Mouse (Mus musculus) liver, embryonic 14.5 days (tissue): ENCODE data around the gene Arhgef40.

Experiments used
- CTCF ChIP-seq: IDR thresholded peaks from 2 replicates; pipeline ENCODE4 v1.5.1; 2016; ENCODE audit warnings: antibody characterized with exemption, low read depth, control low read depth
- EP300 ChIP-seq: IDR thresholded peaks from 2 replicates; pipeline ENCODE4 v1.6.1; 2016; ENCODE audit warnings: antibody characterized with exemption, low read depth

DNA sequence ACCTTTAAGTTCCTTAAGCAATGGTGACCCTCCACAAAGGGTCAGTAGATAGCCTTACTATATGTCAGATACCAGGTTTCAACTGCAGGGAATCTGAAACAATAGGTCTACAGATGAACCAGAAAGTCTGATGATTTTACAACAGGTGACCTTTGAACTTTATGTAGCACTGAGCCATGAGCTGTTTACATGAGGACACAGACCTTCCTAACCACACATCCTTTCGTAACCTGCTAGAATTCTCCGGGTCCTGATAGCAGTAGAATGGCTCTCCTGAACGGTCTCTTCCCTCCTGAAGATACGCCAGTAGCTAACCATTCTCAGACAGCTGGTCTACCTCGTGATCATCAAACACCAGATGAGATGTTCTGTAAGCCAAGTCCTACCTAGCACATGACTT, 54.8 kb downstream of the Arhgef40 start:
- no peak for TF ChIP-seq CTCF
- TF ChIP-seq EP300: no peak
